Mouse (Mus musculus) forebrain, embryonic 13.5 days (tissue): ENCODE data around the gene Dut. TPM values are rescaled to one million over a fixed set of nuclear protein-coding genes. Genes with fewer than 3 reads are reported as not detected.

Experiments
- polyA plus RNA-seq: library from polyadenylated mRNA; unstranded; fragments of >200 nt; fragmentation: Nextera tagmentation; extraction: Ambion mirVana; gene quantifications from 2 replicates; pipeline ENCODE4 v1.2.1, GENCODE M21; 2015

The Dut gene
- polyA plus RNA-seq, 1 experiment from 2014 or later: 199 TPM

Other genes starting within 250 kb of the Dut start
- gene Slc24a5, start 179.1 kb upstream of the Dut start, polyA plus RNA-seq: 4.6 and 5.1 TPM in 2 replicates
- gene Myef2, start 123.5 kb upstream of the Dut start, polyA plus RNA-seq: 270 and 293 TPM in 2 replicates
- gene Ctxn2, start 110.5 kb upstream of the Dut start, polyA plus RNA-seq: 0.87 and 1.2 TPM in 2 replicates
- not detected in 2 replicates for gene Slc12a1, start 94.7 kb upstream of the Dut start, polyA plus RNA-seq